Mouse (Mus musculus) hematopoietic stem cell, adult 5-6 weeks (primary cell): Measurements from ENCODE around the gene Synpo2l. TPM values are rescaled to one million over a fixed set of nuclear protein-coding genes. Genes with fewer than 3 reads are reported as not detected.

Experiments
- ATAC-seq, 2 experiments: fragments of 125-278 bp in 1 of 2; replicated peaks in 1 of 2; 2 replicates each; pipeline ENCODE4 v1.8.0; 2016 to 2017; ENCODE audit warnings: inconsistent platforms in 2 of 2, mild to moderate bottlenecking in 2 of 2, moderate number of reproducible peaks in 2 of 2, low read depth in 1 of 2, moderate TSS enrichment in 1 of 2; ENCODE audit not compliant: low FRiP score in 2 of 2, poor library complexity in 2 of 2, severe bottlenecking in 2 of 2, insufficient read depth in 1 of 2, low TSS enrichment in 1 of 2
- total RNA-seq: library from RNA; stranded (forward); fragments of 172-1452, 232-1000 nt; gene quantifications from 2 replicates; pipeline ENCODE4 v1.2.3, GENCODE M21; 2017

Gene Synpo2l
- total RNA-seq, 1 experiment from 2014 or later, result not detected

DNA sequence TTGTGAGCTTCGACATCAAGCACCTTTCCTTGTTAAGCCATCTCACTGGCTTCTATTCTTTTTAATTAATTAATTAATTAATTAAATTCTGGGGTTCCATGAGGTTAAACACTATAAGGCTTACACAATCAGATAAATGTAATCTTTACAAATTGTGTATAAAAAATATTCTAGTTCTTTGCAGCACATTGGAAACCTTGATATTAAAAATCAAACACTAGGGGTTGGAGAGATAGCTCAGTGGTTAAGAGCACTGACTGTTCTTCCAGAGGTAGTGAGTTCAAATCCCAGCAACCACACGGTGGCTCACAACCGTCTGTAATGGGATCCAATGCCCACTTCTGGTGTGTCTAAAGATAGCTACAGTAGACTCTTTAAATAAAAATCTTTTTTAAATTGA lies 45.2 kb downstream of the Synpo2l start:
- ATAC-seq, result no peak

DNA sequence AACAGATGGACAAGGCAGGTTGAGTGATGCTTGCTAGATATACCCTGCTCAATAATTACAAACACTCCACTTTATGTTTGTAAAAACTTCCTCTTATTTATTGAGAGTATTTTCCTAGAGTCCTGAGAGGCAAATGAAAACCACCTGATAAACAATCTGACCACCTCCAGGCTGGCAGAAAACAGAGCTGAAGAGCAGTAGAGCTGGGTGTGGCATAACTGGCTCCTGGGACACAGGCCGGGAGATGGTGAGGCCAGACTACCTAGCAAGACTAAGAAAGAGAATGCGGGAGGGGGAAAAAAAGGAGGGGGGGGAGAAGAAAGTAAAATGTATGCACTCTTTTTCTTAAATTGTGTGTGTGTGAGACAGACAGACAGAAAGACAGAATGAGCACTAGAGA lies 45.7 kb downstream of the Synpo2l start:
- no peak for ATAC-seq

DNA sequence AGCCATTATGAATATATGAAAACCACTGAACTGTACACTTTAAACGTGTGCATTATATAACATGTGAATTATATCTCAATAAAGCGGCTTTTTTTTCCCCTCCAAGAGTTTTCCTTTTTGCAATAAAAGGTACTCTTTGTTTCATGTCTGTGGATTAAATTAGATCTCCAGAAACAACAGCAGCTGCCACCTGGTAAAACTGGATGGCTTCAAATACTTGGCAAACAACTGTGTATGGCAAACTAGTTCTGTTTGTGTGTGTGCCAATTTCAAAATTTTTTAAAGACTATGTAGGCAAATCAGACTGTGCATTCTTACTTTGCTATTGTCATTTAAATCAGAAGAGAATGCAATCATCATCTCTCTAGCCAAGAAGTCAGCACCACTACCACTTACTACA lies 46.3 kb downstream of the Synpo2l start:
- no peak for ATAC-seq

DNA sequence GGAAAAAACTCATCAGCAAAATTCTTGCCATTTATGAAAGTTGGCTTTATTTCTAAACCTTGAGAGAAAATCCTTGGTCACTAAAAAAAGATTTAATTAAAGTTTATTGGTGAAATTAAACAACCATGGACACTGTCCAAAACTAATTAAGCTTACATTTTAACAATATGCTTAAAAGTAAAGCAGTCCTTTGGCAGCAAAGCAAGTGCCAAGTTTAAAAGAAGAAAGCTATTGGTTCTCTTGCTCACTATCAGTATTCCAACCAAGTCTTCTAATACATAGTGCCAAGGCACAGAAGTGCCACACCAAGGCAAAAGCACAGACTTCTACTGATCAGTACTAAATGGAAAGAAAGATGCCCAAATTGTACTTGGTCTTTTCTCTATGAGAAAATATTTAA lies 49.0 kb downstream of the Synpo2l start:
- ATAC-seq, result no peak

DNA sequence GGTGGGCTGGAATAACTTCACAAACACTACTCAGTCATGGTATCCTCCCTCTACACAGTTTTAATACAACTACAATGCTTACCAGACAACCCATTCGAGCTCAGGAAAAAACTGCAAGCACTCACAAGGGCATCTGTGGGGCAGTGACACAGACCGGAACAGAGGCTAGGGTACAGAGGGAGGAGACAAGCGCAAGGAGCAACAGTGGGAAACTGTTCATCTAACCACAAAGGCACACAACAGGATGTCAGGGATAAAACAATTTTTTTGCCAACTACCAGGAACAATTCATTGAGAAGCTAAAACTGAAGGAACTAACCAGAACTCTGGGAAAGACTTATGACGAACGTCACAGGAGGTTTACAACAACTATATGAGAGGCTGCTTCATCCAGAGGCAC lies 49.9 kb downstream of the Synpo2l start:
- peak; percentile 76 for ATAC-seq

DNA sequence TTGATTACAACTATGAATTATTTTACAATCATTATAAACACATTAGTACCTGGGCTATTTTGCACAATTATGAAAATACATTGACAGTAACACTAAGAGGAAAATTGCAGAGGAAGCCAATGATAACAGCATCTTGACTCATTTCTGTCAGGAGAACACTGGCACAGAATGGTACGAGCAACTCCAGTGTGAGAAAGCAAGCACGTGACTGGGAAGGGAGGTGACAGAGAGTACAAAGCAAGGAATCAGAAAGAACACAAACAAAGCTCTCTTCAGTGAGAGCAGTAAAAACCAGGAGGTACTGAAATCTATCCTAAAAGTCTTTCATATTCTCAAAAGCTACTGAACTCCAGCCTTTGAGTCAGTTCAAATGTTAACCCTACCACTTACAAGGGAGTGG lies 51.7 kb downstream of the Synpo2l start:
- ATAC-seq, result no peak

DNA sequence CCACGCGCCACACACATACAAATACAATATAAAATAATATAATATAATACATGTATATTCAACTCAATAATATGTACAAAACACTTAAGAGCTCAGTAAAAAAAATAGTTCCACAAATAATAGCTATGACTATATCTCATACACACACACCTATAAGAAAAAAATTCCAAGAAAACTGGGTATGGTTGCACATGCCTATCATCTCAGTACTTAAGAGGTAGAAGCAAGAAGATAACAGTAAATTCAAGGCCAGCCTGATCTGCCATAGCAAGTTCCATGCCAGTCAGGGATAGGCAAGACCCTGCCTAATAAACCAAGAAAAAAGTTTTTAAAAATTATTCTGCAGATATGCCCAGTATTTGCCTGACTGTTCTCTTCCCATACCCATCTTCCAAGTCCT lies 53.1 kb downstream of the Synpo2l start:
- no peak for ATAC-seq

DNA sequence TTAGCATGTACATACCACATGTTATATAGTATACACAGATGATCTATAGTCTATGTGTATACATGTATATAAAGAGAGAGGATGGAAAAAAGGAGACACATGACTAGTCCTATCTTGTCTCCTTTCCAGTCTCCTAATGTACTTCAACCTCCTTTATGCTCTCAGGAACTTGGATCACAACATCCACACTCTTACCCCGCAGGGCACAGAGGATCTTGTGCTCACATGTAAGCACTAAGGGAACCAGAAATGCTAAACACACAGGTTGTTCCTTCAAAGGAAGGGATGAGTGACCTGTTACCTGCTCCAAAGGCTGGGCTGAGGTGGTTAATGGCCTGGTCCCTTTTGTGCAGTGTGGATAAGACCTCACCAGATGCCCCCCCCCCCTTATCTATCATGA lies 55.3 kb downstream of the Synpo2l start:
- ATAC-seq, result no peak

DNA sequence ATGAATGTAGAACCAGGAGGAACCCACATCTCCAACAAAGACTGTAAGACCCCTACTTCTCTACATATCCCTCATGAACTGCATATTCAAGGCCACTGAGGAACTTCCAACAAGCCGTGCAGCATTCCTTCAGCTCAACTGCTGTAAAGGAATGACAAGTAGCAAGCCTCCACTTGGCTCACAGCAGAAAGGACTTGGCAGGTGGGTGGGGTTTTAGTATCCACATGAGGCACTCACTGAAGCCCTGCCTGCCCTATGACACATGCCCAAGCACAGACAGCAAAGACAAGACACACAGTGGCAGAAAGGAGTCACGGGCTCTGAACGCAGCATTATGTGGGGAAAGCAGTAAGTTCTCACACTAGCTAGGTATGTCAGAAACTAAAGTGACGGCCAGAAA lies 58.0 kb downstream of the Synpo2l start:
- ATAC-seq, result no peak

DNA sequence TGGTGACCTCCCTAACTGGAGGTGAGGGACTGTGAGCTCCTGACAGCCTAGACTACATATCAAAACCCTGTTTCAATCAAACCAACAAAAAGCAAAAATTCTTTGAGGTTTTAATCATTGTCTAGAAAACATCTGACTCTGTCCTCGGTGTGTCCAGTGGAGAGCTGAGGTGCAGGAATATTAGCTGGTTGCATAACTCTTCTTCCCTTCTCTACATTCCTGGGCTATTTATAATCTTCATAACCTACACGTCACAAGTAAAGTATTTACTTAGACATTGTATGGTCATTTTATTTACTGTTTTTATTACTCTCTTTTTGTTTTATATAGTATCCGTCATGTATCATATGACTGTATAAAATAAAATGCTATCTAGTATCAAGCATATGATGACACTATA lies 58.6 kb downstream of the Synpo2l start:
- ATAC-seq, result no peak

Other genes starting within 250 kb of the Synpo2l start
- 1.0 TPM in 1 of 2 replicates, not detected in the other for gene Cfap70, start 216.1 kb downstream of the Synpo2l start, total RNA-seq
- 70.9 and 80.2 TPM in 2 replicates for gene Anxa7, start 188.2 kb downstream of the Synpo2l start, total RNA-seq
- 1.4 TPM in 1 of 2 replicates, not detected in the other for gene Mss51, start 171.5 kb downstream of the Synpo2l start, total RNA-seq
- 66.5 and 74.9 TPM in 2 replicates for gene Ppp3cb, start 121.8 kb downstream of the Synpo2l start, total RNA-seq
- 14.3 and 15.0 TPM in 2 replicates for gene Usp54, start 27.3 kb downstream of the Synpo2l start, total RNA-seq
- not detected in 2 replicates for gene Myoz1, start 11.8 kb downstream of the Synpo2l start, total RNA-seq
- gene Sec24c, start 6.0 kb upstream of the Synpo2l start, total RNA-seq, result 100 and 107 TPM in 2 replicates
- 4.5 and 7.1 TPM in 2 replicates for gene Fut11, start 26.6 kb upstream of the Synpo2l start, total RNA-seq
- gene Chchd1, start 34.7 kb upstream of the Synpo2l start, total RNA-seq, result 48.1 and 79.0 TPM in 2 replicates
- 29.6 and 35.7 TPM in 2 replicates for gene Zswim8, start 39.2 kb upstream of the Synpo2l start, total RNA-seq
- gene Ndst2, start 66.2 kb upstream of the Synpo2l start, total RNA-seq, result 7.5 and 8.4 TPM in 2 replicates
- gene Camk2g, start 125.7 kb upstream of the Synpo2l start, total RNA-seq, result 99.3 and 101 TPM in 2 replicates
- 2.3 and 2.4 TPM in 2 replicates for gene Plau, start 168.3 kb upstream of the Synpo2l start, total RNA-seq